Mouse (Mus musculus) thymus, adult 2 months (tissue): ENCODE data around the gene Pdlim5. TPM values are rescaled to one million over a fixed set of nuclear protein-coding genes. Genes with fewer than 3 reads are reported as not detected.
"Not testable (repeated sequence)": the region's sequence is repeated elsewhere in the genome, so short reads cannot be mapped to it uniquely, and the experiment has no call there.

ENCODE experiments used
- DNase-seq: peaks from one replicate; pipeline ENCODE4 v3.0.0; 2021
- H3K27ac ChIP-seq: fragments of 200-500 bp; 2 replicates; pipeline ENCODE4 v1.5.1; 2012; ENCODE audit warnings: low read length, control low read depth; ENCODE audit not compliant: control insufficient read depth, insufficient read depth
- H3K27me3 ChIP-seq: fragments of 200-500 bp; 2 replicates; pipeline ENCODE4 v1.6.1; 2012; ENCODE audit warnings: mild to moderate bottlenecking, low read length, moderate library complexity, mixed read lengths; ENCODE audit not compliant: control insufficient read depth, insufficient read depth
- H3K36me3 ChIP-seq: fragments of 200-500 bp; 2 replicates; pipeline ENCODE4 v1.6.1; 2012; ENCODE audit warnings: mild to moderate bottlenecking, low read length, moderate library complexity; ENCODE audit not compliant: control insufficient read depth, insufficient read depth
- H3K4me1 ChIP-seq: fragments of 200-500 bp; replicated peaks from 2 replicates; pipeline ENCODE4 v1.6.1; 2012; ENCODE audit warnings: low read length; ENCODE audit not compliant: control insufficient read depth, insufficient read depth
- H3K4me3 ChIP-seq: fragments of 200-500 bp; 2 replicates; pipeline ENCODE4 v1.5.1; 2012; ENCODE audit warnings: mild to moderate bottlenecking, low read length, control low read depth, moderate library complexity; ENCODE audit not compliant: control insufficient read depth, insufficient read depth
- CTCF ChIP-seq: fragments of 200-500 bp; IDR thresholded peaks from 2 replicates; pipeline ENCODE4 v1.5.1; 2012; ENCODE audit warnings: mild to moderate bottlenecking, control low read depth, low read length, moderate library complexity, borderline replicate concordance; ENCODE audit not compliant: control insufficient read depth, poor library complexity, insufficient read depth; ENCODE audit errors: extremely low read depth
- POLR2A ChIP-seq: fragments of 200-500 bp; IDR thresholded peaks from 2 replicates; pipeline ENCODE4 v1.6.1; 2012; ENCODE audit warnings: mild to moderate bottlenecking, low read length, control low read depth, moderate library complexity; ENCODE audit not compliant: control insufficient read depth, poor library complexity, insufficient read depth; ENCODE audit errors: extremely low read depth
- WGBS: fragments of 180-500 bp; shearing (Covaris S2); methylation state at CpG from one replicate; pipeline ENCODE4 v1.1.7; 2018; 5-methylcytosine and 5-hydroxymethylcytosine counted together
- polyA plus RNA-seq: library from polyadenylated mRNA; depleted of rRNA; stranded (reverse); fragments of >200 nt; gene quantifications from 2 replicates; pipeline ENCODE4 v1.2.3, GENCODE M21; 2012

Pdlim5 gene
- polyA plus RNA-seq, 1 experiment, result 56.5 TPM

DNA sequence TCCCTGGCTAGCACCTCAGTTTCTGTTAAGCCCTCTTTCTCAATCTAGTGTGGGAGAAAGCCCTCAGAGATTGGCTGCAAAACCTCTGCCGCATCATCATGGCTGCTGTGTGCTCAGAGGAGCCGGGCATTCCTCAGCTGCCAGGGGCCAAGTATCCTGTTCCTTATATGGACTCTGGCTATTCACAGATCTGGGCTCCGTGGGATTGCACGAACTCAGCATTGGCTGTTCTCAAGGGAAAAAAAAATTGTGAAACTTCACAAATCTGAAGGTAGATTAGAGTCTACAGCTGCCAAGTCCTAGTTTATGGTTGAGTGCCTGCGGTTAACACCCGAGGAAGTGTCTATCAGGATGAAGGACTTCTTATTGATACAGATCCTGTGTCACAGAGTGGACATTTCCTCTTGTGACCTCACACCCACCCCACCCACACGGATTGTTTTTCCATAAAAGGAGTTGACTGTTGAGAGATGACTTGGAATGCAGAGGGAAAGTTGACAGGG lies 44.1 kb upstream of the Pdlim5 start:
- Histone ChIP-seq H3K27me3 (no peaks in the 10 kb centered on the region), H3K36me3 (no peaks in the 10 kb centered on the region), H3K4me3 (no peak overlapping the region), H3K27ac (no peak overlapping the region), H3K4me1 (no peaks in the 10 kb centered on the region; the same call in 1 of the 2 replicates)
- no peak for TF ChIP-seq CTCF
- TF ChIP-seq POLR2A, result no peak
- WGBS, result 29% methylated on average over 7 of the region's 7 CpGs
- no peak for DNase-seq

DNA sequence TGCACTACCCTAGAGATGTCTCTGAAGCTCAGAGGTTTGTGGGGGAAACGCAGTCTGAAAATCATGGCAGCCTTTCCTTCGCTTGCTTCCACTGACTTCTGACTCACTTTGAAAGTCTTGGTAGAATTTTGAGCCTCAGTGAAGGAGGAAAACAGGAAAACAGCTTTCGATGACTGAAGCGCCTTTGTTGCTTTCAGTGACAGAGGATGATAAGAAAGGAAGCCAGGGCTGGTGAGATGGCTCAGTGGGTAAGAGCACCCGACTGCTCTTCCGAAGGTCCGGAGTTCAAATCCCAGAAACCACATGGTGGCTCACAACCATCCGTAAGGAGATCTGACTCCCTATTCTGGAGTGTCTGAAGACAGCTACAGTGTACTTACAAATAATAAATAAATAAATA lies 43.1 kb upstream of the Pdlim5 start:
- DNase-seq, H3K4me1 ChIP-seq, H3K4me3 ChIP-seq, H3K36me3 ChIP-seq, H3K27me3 ChIP-seq, H3K27ac ChIP-seq: not testable (repeated sequence)
- WGBS, result 93% methylated on average over 8 of the region's 8 CpGs

DNA sequence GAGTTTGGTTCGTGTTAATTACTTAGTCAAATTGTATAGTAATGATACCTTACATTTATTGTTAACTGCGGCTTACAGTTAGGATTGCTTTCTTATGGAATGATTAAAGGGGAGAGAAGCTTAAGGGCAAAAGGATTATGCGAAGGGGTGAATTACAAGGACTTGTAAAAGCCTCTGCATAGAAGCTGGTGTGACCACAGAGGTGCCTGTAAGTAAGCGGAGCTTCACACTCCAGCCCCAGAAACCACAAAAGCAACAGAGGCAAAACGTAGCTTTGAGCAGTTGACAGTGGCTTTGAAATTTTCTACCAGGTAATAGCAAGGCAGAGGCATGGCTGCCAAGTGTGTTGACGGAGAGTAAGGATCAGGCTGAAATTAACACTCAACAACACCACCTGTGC lies 41.3 kb upstream of the Pdlim5 start:
- H3K27me3 ChIP-seq, result no peaks in the 10 kb centered on the region
- 26% methylated on average over 6 of the region's 6 CpGs for WGBS
- H3K4me3 ChIP-seq, result no peak overlapping the region
- no peak for DNase-seq
- H3K27ac ChIP-seq, result no peak overlapping the region
- H3K36me3 ChIP-seq, result no peaks in the 10 kb centered on the region
- no peak for TF ChIP-seq POLR2A
- no peak for TF ChIP-seq CTCF
- H3K4me1 ChIP-seq, result peaks cover 2% of the 10 kb centered on the region; the same call in 1 of the 2 replicates

DNA sequence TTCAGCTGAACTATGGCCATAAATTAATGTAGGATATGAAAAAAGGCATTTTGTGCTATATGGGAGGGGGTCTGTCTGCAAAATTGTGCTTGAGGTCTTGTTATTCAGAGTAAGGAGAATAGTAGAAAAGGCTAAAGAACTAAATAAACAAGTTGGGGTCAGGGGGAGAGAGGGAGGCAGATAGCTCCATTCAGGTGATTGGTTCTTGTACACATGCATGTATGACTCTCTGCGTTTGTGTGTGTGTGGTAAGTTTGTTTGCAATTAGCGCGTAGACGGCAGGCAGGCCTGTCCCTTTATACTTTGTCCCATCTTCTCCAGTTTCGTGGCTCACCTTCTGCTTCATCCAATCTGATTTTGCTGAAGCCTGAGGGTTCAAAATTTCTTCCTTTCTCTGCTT lies 40.7 kb upstream of the Pdlim5 start:
- 86% methylated on average over 5 of the region's 5 CpGs for WGBS
- TF ChIP-seq CTCF (no peak), POLR2A (no peak)
- Histone ChIP-seq H3K4me1 (peaks cover 2% of the 10 kb centered on the region; the same call in 1 of the 2 replicates), H3K27ac (no peak overlapping the region), H3K4me3 (no peak overlapping the region), H3K36me3 (no peaks in the 10 kb centered on the region), H3K27me3 (no peaks in the 10 kb centered on the region)
- no peak for DNase-seq

DNA sequence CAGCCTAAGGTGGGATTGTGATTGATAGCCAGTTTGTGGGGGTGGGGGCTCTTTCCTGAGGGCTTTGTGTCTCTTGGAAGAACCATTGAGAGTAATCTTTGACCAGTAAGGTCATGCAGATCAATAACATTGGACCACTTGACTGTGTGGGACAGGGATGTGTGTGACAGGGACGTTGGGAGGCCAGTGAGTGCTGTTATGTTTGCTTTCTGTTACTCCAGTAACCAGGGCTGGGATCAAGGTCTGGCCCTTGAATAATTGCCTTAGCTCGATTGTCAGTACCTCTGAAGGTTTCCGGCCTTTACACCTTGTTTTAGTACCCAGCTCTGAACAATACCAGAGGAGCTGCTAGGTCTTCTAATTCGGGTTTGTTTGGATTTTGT lies 39.3 kb upstream of the Pdlim5 start:
- H3K27me3 ChIP-seq, result no peaks in the 10 kb centered on the region
- TF ChIP-seq POLR2A (no peak), CTCF (no peak)
- no peaks in the 10 kb centered on the region for H3K36me3 ChIP-seq
- no peak for DNase-seq
- H3K27ac ChIP-seq, result no peak overlapping the region
- H3K4me1 ChIP-seq, result peaks cover 2% of the 10 kb centered on the region; the same call in 1 of the 2 replicates
- WGBS, result 98% methylated on average over 4 of the region's 4 CpGs
- H3K4me3 ChIP-seq, result no peak overlapping the region

DNA sequence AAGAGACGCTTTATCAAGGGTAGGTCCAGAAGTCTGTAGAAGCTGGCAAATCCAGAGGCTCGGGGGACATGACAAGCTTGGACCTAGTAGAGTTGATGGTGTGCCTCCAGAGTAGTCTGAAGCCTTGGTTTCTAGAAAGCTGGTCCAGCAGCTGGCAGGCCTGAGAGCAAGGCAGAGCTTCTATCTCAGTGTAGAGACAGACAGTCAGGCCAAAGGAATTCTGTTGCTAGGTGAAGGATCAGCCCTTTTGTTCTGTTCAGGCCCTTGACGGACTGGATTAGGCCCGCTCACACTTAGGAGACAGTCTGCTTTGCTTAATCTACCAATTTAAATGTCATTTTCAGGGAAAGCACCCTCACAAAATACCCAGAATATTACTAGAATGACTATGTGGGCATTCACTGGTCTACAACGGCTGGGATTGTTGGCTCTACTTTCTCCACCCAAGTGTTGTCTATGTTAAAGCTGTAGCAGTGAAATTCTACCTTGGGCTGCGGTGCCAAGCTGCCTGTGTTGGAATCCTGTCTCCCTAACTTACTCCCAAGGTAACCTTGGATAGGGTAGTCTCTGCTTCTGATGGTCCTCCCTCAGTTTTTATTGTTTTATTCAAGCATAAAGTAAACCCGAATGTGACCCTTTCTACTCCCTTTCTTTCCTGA lies 38.8 kb upstream of the Pdlim5 start:
- TF ChIP-seq CTCF (no peak), POLR2A (no peak)
- no peak overlapping the region for H3K4me3 ChIP-seq
- H3K27ac ChIP-seq, result no peak overlapping the region
- no peaks in the 10 kb centered on the region for H3K27me3 ChIP-seq
- DNase-seq, result no peak
- WGBS, result 89% methylated on average over 7 of the region's 7 CpGs
- peaks cover 2% of the 10 kb centered on the region; the same call in 1 of the 2 replicates for H3K4me1 ChIP-seq
- H3K36me3 ChIP-seq, result no peaks in the 10 kb centered on the region

DNA sequence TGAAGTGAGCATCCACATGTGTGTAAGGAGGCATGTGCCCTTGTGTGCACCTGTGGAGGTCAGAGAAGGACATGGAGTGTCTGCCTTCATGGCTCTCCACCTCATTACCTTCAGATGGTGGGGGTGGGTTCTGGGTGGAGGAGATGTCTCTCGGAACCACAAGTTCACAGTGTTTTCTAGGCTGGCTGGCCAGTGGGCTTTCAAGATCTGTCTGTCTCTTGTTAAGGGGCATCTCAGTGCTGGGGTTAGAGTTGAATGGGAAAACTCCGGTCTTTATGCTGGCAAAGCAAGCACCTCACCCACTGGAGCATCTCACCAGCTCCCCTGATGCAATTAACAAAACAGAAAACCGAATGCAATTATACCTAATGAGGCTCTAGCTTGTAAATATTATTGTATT lies 36.0 kb upstream of the Pdlim5 start:
- Histone ChIP-seq H3K27me3 (no peaks in the 10 kb centered on the region), H3K4me3 (no peak overlapping the region), H3K4me1 (peaks cover 2% of the 10 kb centered on the region; the same call in 1 of the 2 replicates), H3K27ac (no peak overlapping the region), H3K36me3 (no peaks in the 10 kb centered on the region)
- no peak for TF ChIP-seq POLR2A
- TF ChIP-seq CTCF, result no peak
- no peak for DNase-seq
- 92% methylated on average over 3 of the region's 3 CpGs for WGBS
